Mouse (Mus musculus) liver (tissue): ENCODE measurements around the gene Sntb2.
A peak's percentile ranks its signal among the peaks of the same experiment; 100 is the strongest.
"Not testable (repeated sequence)": the region's sequence is repeated elsewhere in the genome, so short reads cannot be mapped to it uniquely, and the experiment has no call there.

Experiments
- DNase-seq: peaks from one replicate; pipeline ENCODE4 v3.0.0-alpha.2; 2020; ENCODE audit warnings: mixed read lengths

The Sntb2 gene

GRCm38 (mm10) chr8:106935324-106935869 is at the start of gene Sntb2:
Gene Sntb2 (plus strand): TSS chr8:106935750.
- peak; percentile 93 for DNase-seq

GRCm38 (mm10) chr8:106887336-106888189 is 48.0 kb upstream of the Sntb2 start:
- peak; percentile 76 for DNase-seq

DNA sequence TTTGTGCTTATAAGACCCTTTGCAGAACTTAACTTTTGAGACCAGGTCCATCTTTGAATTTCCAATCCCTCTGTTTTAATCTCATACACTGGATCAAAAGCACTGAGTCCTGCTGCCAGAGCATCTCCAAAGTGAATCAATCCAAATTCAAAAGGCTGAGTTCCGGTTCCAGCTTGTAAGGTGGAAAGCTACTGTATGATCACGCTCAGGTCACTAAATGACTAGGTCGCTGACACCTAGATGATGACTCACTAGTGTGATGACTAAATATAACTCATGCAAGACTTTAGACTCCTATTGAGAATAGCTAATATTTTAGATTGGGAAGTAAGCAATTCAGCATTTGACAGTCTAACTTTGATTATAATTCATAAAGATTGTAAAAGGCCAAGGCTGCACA is 46.7 kb upstream of the Sntb2 start:
- DNase-seq, result no peak

GRCm38 (mm10) chr8:106892210-106892805 is 43.2 kb upstream of the Sntb2 start:
- peak; percentile 66 for DNase-seq

- no peak for DNase-seq
Observed at GRCm38 (mm10) chr8:106892806-106893451, 42.6 kb upstream of the Sntb2 start.

- peak; percentile 90 for DNase-seq
Observed at GRCm38 (mm10) chr8:106893481-106894156, 41.9 kb upstream of the Sntb2 start, which contains the start of gene Utp4. Gene Utp4 (plus strand): TSS chr8:106893636.

DNA sequence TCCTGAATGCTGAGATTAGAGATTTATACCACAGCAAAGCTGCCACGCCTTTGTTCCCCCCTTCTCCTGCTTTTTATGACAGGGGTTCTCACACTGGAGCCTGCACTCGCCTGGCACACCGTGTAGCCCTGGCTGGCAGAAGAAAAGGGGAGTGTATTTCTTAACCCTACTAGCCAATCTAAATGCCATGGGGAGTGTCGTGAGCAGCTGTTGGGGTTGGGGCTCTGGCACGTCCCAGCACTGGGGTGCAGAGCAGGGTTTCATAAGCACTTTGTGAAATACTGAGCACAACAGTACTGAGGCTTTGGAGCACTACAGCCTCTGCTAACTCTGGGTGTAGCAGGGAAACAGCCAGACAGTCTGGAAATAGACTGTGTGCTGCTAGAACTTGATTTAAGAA is 36.1 kb upstream of the Sntb2 start:
- no peak for DNase-seq

DNA sequence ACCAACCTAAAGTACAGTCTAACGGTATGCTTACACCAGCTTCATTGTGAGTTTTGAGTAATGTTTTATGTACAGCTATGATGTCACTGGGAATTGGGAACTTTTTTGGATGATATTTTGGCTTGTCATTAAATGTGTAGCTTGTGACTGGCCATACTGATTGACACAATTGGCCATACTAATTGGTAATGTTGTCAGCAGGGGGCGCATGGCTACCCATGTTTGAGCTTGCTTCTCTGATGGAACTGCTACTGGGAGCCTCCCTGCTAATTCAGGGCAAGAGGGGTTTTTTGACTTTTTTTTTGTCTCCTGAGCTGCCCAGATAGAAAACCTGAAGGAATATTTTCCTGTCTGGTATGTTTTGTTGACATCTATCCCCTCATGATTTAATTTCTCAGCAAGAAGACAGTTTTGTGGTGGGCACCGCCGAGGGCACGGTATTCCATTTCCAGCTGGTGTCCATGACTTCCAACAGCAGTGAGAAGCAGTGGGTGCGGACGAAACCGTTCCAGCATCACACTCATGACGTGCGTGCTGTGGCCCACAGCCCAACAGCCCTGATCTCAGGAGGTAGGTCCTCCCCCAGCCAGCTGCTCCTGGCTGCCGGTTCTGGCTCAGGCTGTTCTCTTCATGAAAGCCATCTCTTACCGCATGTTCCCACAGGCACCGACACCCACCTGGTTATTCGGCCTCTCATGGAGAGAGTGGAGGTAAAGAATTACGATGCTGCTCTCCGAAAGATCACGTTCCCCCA is 29.6 kb upstream of the Sntb2 start:
- peak; percentile 45 for DNase-seq

DNA sequence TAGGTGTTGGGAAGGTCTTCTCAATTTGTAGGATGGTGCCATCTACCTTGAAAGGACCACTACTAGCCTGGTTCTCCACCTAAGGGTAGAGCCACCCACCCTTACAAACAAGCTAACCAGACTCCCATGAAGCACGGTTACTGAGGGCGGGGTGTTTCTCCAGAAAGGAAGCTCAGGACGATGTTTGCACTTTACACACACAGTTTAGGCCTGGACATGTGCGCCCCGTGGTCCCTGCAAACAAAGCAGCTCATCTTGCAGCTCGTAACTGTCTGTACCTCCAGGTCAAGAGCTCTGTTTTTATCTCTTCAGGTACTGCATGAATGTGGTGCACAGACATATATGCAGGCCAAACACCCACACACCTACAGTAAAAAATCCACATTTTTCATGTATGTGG is 28.9 kb upstream of the Sntb2 start:
- DNase-seq, result no peak

GRCm38 (mm10) chr8:106907450-106907849 is 28.1 kb upstream of the Sntb2 start:
- no peak for DNase-seq

- DNase-seq, result no peak
Observed at GRCm38 (mm10) chr8:106908291-106908690, 27.3 kb upstream of the Sntb2 start.

GRCm38 (mm10) chr8:106913631-106914030 is 21.9 kb upstream of the Sntb2 start:
- no peak for DNase-seq

DNA sequence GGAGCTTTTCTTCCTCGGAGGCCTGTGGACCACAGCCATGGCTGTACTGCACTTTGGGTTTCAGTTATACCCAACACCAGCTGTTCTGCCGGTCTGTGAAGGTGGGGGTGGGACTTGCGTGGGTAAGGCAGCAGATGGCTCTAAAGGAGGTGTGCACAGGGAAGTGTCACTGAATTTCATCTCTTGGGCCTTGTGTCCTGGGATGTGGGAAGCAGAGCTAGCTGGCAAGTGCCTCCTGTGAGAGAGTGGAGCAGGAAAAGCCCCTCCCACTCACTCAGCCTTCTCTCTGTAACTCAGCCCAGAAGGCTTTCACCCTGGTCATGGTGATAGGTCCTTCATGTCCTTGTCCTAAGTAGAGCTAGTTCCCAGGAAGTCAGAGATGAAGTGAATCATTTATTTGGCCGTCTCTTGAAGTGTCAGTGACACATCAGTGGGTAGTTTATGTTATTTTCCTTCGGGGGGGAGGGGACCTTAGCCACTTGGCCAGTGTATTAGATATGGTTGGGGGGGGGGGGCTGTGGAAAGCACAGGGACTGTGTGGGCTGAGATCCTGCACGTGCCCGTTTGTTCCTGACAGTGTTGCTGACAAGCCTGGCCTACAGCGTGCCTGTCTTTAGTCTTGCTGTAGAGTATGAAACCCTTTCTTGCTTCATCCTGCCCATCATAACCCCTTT is 15.7 kb upstream of the Sntb2 start:
- DNase-seq, result no peak

- DNase-seq, result no peak
Observed at GRCm38 (mm10) chr8:106920395-106920741, 15.2 kb upstream of the Sntb2 start.

GRCm38 (mm10) chr8:106924057-106924456 is 11.5 kb upstream of the Sntb2 start:
- no peak for DNase-seq

DNA sequence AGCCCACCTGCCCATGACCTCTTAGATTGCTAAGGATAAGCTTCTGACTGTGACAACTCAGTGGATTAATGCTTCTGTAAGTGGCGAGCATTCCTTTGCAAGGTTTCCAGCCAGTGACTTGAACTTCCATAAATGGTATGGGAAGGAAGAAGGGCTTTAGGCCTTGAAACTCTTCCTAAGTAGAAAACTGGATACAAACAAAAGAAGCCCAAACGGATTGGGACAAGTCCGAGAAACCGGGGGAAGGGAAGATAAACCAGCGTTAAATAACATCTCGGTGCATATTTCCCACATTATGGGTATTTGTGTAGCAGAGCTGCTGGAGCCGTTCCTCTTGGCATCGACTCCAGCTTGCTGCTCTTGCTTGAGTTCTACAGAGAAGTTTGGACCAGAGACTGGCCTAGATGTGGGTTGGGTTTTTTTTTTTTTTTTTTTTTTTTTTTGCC is 10.6 kb upstream of the Sntb2 start:
- no peak for DNase-seq

DNA sequence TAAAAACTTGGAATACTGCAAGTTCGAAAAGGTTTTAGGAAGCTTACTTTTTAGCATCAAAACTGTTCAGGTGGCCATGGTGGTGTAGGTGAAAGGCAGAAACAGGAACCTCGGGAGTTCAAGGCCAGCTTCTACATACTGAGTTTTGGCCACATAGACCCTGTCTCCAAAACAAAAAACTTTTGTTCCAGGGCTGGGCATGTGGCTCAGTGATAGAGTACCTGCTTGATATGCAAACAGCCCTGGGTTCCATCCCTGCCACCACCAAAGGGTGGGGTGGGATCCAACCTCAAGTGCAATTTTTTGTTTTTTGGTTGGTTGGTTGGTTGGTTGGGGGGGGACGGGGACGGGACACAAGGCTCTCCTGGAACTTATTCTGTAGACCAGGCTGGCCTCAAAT is 10.1 kb upstream of the Sntb2 start:
- no peak for DNase-seq

GRCm38 (mm10) chr8:106927247-106927646 is 8.3 kb upstream of the Sntb2 start:
- DNase-seq, result peak; percentile 23

- DNase-seq, result not testable (repeated sequence)
Observed at GRCm38 (mm10) chr8:106928182-106928581, 7.4 kb upstream of the Sntb2 start.

DNA sequence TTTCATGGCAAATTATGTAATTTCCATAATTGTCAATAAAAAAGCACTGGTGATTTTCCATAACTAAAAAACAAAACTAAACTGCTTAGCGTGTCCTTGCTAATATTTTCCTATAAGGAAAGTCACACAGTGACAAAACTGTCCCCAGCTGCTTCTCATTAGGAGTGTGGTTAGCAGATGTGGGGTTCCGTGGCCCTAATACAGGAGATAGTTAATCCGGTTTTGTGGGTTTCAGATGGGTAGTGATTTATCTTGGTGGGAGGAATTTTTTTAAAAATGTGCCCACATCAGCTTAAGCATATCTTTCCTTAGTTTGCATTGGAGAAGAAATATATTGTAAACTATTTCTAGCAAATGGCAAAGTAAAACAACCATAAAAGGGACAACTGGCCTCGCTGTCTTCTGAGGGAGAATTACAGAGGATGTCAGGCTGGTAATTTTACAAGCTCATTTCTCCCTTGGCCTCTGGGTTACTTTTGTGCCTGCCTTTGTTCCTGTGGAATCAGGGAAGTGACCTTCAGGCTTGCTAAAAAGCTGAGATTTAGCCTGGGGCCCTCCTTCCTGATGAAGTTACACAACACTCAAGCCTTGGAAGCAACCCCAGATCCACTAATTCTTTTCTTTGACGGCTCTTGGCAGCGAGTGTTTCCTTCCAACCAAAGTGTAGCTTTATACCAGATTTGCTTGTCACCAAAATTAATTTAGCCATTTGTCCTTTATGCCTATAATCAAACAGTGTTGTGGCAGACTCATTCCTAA is 6.2 kb upstream of the Sntb2 start:
- DNase-seq, result no peak

GRCm38 (mm10) chr8:106929921-106930320 is 5.6 kb upstream of the Sntb2 start:
- DNase-seq, result no peak
